Mouse (Mus musculus) gonadal fat pad, adult 2 months (tissue): ENCODE measurements at regions not wholly inside any gene's neighbourhood (a gene's known extent, or its start where the extent isn't known, plus 50 kb on each side); places are given as distances from the start of the nearest gene placed in this dataset.

Source experiments
- DNase-seq: peaks from one replicate; pipeline ENCODE4 v3.0.0-alpha.2; 2012; ENCODE audit warnings: low read depth

- DNase-seq = no peak
Observed at GRCm38 (mm10) chr10:45763160-45763955, 185.7 kb downstream of the Hace1 start.

- DNase-seq = no peak
Observed at GRCm38 (mm10) chr10:45779720-45780119, 202.1 kb downstream of the Hace1 start.

GRCm38 (mm10) chr10:45783026-45783425 lies 205.4 kb downstream of the Hace1 start:
- no peak for DNase-seq

- no peak for DNase-seq
Observed at GRCm38 (mm10) chr10:45783461-45784149, 206.0 kb downstream of the Hace1 start.

GRCm38 (mm10) chr10:45784150-45784479 lies 206.5 kb downstream of the Hace1 start:
- no peak for DNase-seq

GRCm38 (mm10) chr10:45784575-45784974 lies 206.9 kb downstream of the Hace1 start:
- no peak for DNase-seq

- no peak for DNase-seq
Observed at GRCm38 (mm10) chr10:45788356-45788755, 210.7 kb downstream of the Hace1 start.

- DNase-seq = no peak
Observed at GRCm38 (mm10) chr10:45795582-45795981, 218.0 kb downstream of the Hace1 start.

GRCm38 (mm10) chr10:45800070-45800851 lies 222.6 kb downstream of the Hace1 start:
- DNase-seq = no peak

- no peak for DNase-seq
Observed at GRCm38 (mm10) chr10:45801463-45801862, 223.8 kb downstream of the Hace1 start.

- no peak for DNase-seq
Observed at GRCm38 (mm10) chr10:45806984-45807827, 229.6 kb downstream of the Hace1 start.

- DNase-seq = no peak
Observed at GRCm38 (mm10) chr10:45811882-45812281, 234.3 kb downstream of the Hace1 start.

- DNase-seq = no peak
Observed at GRCm38 (mm10) chr10:45813804-45814203, 236.2 kb downstream of the Hace1 start.

- no peak for DNase-seq
Observed at GRCm38 (mm10) chr10:45816679-45817078, 239.1 kb downstream of the Hace1 start.

- DNase-seq = no peak
Observed at GRCm38 (mm10) chr10:45820986-45821655, 243.5 kb downstream of the Hace1 start.

GRCm38 (mm10) chr10:45822251-45822650 lies 244.6 kb downstream of the Hace1 start:
- DNase-seq = no peak

- no peak for DNase-seq
Observed at GRCm38 (mm10) chr10:45823612-45824011, 246.0 kb downstream of the Hace1 start.

GRCm38 (mm10) chr10:45848654-45849053 lies 271.0 kb downstream of the Hace1 start:
- DNase-seq = no peak

- DNase-seq = no peak
Observed at GRCm38 (mm10) chr10:45849841-45850240, 272.2 kb downstream of the Hace1 start.

- DNase-seq = no peak
Observed at GRCm38 (mm10) chr10:45850625-45851024, 273.0 kb downstream of the Hace1 start.

- DNase-seq = no peak
Observed at GRCm38 (mm10) chr10:45852688-45853087, 275.1 kb downstream of the Hace1 start.
